In the genomic region with DNA sequence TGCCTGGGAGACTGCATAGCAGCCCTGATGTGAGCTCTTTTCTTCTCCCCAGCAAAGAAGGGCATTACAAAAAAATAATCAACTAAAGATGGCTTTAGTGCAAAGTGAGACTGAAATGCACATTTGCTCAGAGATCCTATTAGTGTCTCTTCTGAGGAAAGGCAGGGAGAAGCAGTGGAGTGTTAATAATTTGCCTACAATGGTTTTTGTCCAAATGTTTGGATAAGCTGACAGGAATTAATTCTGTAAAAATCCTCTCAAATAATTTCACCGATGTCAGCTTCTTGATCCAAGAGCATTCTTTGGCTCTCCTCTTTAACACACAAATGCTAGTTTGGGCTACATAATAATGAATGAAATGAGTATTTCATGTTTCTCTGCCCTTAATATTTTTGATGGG, we compare ENCODE assay signal across 27 mouse cellular contexts. TPM values are rescaled to one million over a fixed set of nuclear protein-coding genes. Genes with fewer than 3 reads are reported as not detected.
A peak's percentile ranks its signal among the peaks of the same experiment; 100 is the strongest.
DNase-seq lines count a peak whose midpoint lies in the region; ATAC-seq and TF ChIP-seq lines count a peak whose summit lies in the region.
"Had no signal": no experiment of that assay in that cellular context is flagged by ENCODE, and none has a peak within 500 bp of the region (broad histone marks: within the 10 kb centered on the region; RNA-seq: fewer than 3 reads in every experiment).

No protein-coding gene starts in this region.

- H3K9me3 ChIP-seq in forebrain, embryonic 14.5 days (replicated peaks; ENCODE audit: control insufficient read depth, low read length), result no peaks in the 10 kb centered on the region
- no peaks in the 10 kb centered on the region for H3K9me3 ChIP-seq in forebrain, postnatal 0 days (ENCODE audit: low read length)
- H3K9me3 ChIP-seq in midbrain, embryonic 15.5 days, result no peaks in the 10 kb centered on the region
- no peaks in the 10 kb centered on the region for H3K9me3 ChIP-seq in midbrain, embryonic 16.5 days (replicated peaks; ENCODE audit: control insufficient read depth, low read length, poor library complexity, severe bottlenecking)
- H3K9me3 ChIP-seq: heart, embryonic 10.5 days; heart, embryonic 15.5 days; hindbrain, embryonic 13.5 days; limb, embryonic 13.5 days; lung, embryonic 15.5 days; stomach, embryonic 15.5 days had no signal

- TF ChIP-seq CTCF in forebrain, postnatal 0 days (IDR thresholded peaks at IDR 0.05; ENCODE audit: low read depth), result no peak

- peak; percentile 18 for DNase-seq in embryo, embryonic 10.5 days (ENCODE audit: low spot score)
- no peak for DNase-seq in embryo, embryonic 11 days
- peak; percentile 50 for DNase-seq in forebrain, embryonic 14.5 days (ENCODE audit: low spot score)
- no peak for DNase-seq in forebrain, postnatal 0 days
- DNase-seq in retina, embryonic 14.5 days (ENCODE audit: low spot score), result peak; percentile 81
- no peak for DNase-seq in kidney, postnatal 14 days
- DNase-seq: adrenal gland, postnatal 25 days; cerebellum, postnatal 25 days; gastrocnemius, postnatal 25 days; heart, adult 11 months; kidney, adult 11 months; kidney, postnatal 36 days; right cerebral cortex, postnatal 25 days had no signal

- no peaks in the 10 kb centered on the region for H3K27me3 ChIP-seq in forebrain, embryonic 14.5 days (replicated peaks; ENCODE audit: control insufficient read depth, insufficient read depth, low read length)
- H3K27me3 ChIP-seq in forebrain, postnatal 0 days (ENCODE audit: insufficient read depth, low read length), result no peaks in the 10 kb centered on the region
- no peaks in the 10 kb centered on the region for H3K27me3 ChIP-seq in midbrain, embryonic 15.5 days (replicated peaks)
- H3K27me3 ChIP-seq in midbrain, embryonic 16.5 days (ENCODE audit: control insufficient read depth, insufficient read depth, low read depth, low read length), result no peaks in the 10 kb centered on the region
- H3K27me3 ChIP-seq: heart, embryonic 15.5 days; hindbrain, embryonic 13.5 days; limb, embryonic 13.5 days; lung, embryonic 15.5 days; stomach, embryonic 15.5 days had no signal

- WGBS in forebrain, embryonic 14.5 days, result 4% methylated on average over 1 of the region's 1 CpGs
- WGBS in forebrain, postnatal 0 days, result 12% methylated on average over 1 of the region's 1 CpGs
- WGBS in midbrain, embryonic 15.5 days, result 20% methylated on average over 1 of the region's 1 CpGs
- WGBS in midbrain, embryonic 16.5 days, result 15% methylated on average over 1 of the region's 1 CpGs

- H3K4me2 ChIP-seq in forebrain, embryonic 14.5 days (ENCODE audit: low read length), result no peak overlapping the region
- H3K4me2 ChIP-seq in forebrain, postnatal 0 days (ENCODE audit: low read depth), result no peak overlapping the region
- H3K4me2 ChIP-seq in midbrain, embryonic 15.5 days, result no peak overlapping the region
- H3K4me2 ChIP-seq in midbrain, embryonic 16.5 days (ENCODE audit: low read length), result no peak overlapping the region
- H3K4me2 ChIP-seq: heart, embryonic 15.5 days; hindbrain, embryonic 13.5 days; limb, embryonic 13.5 days; liver, embryonic 11.5 days; lung, embryonic 15.5 days; stomach, embryonic 15.5 days had no signal

- H3K4me1 ChIP-seq in forebrain, embryonic 14.5 days (ENCODE audit: control insufficient read depth, insufficient read depth, low read length), result peaks cover 4% of the 10 kb centered on the region
- H3K4me1 ChIP-seq in forebrain, postnatal 0 days (ENCODE audit: insufficient read depth), result no peaks in the 10 kb centered on the region
- peaks cover 5% of the 10 kb centered on the region for H3K4me1 ChIP-seq in midbrain, embryonic 15.5 days
- no peaks in the 10 kb centered on the region; the same call in none of the 2 replicates for H3K4me1 ChIP-seq in midbrain, embryonic 16.5 days (ENCODE audit: control insufficient read depth, insufficient read depth, low read length)
- H3K4me1 ChIP-seq: heart, embryonic 10.5 days; heart, embryonic 15.5 days; limb, embryonic 13.5 days; lung, embryonic 15.5 days; stomach, embryonic 15.5 days had no signal

- no peak overlapping the region for H3K27ac ChIP-seq in forebrain, embryonic 14.5 days (ENCODE audit: low read depth, low read length)
- H3K27ac ChIP-seq in forebrain, postnatal 0 days (ENCODE audit: low read depth, low read length), result no peak overlapping the region
- 0 out of 2 replicates have a peak overlapping the region, but pooled peaks have one; percentile 34 for H3K27ac ChIP-seq in midbrain, embryonic 15.5 days
- no peak overlapping the region for H3K27ac ChIP-seq in midbrain, embryonic 16.5 days (ENCODE audit: low read length)
- H3K27ac ChIP-seq: heart, embryonic 10.5 days; heart, embryonic 15.5 days; hindbrain, embryonic 13.5 days; layer of hippocampus, adult 2 months; limb, embryonic 13.5 days; lung, embryonic 15.5 days; stomach, embryonic 15.5 days had no signal

- no peak for ATAC-seq in forebrain, embryonic 14.5 days
- ATAC-seq in forebrain, postnatal 0 days, result no peak
- ATAC-seq in midbrain, embryonic 15.5 days (replicated peaks), result no peak
- no peak for ATAC-seq in midbrain, embryonic 16.5 days
- ATAC-seq: CD4-positive, CD25-positive, alpha-beta regulatory T cell, adult 4 months; inflammation-experienced regulatory T-cells, adult 6 months had no signal

- no peak overlapping the region for H3K4me3 ChIP-seq in forebrain, embryonic 14.5 days (ENCODE audit: low read depth, low read length)
- no peak overlapping the region for H3K4me3 ChIP-seq in forebrain, postnatal 0 days (ENCODE audit: low read depth, low read length)
- no peak overlapping the region for H3K4me3 ChIP-seq in midbrain, embryonic 15.5 days
- no peak overlapping the region for H3K4me3 ChIP-seq in midbrain, embryonic 16.5 days (ENCODE audit: low read depth, low read length)
- H3K4me3 ChIP-seq: heart, embryonic 10.5 days; heart, embryonic 15.5 days; hindbrain, embryonic 13.5 days; layer of hippocampus, adult 2 months; limb, embryonic 13.5 days; lung, embryonic 15.5 days; stomach, embryonic 15.5 days had no signal

- no peaks in the 10 kb centered on the region for H3K36me3 ChIP-seq in forebrain, embryonic 14.5 days (ENCODE audit: control insufficient read depth, insufficient read depth, low read length)
- H3K36me3 ChIP-seq in forebrain, postnatal 0 days (ENCODE audit: insufficient read depth), result no peaks in the 10 kb centered on the region
- no peaks in the 10 kb centered on the region for H3K36me3 ChIP-seq in midbrain, embryonic 15.5 days (replicated peaks)
- no peaks in the 10 kb centered on the region for H3K36me3 ChIP-seq in midbrain, embryonic 16.5 days (ENCODE audit: control insufficient read depth, insufficient read depth, low read length)
- H3K36me3 ChIP-seq: heart, embryonic 10.5 days; heart, embryonic 15.5 days; hindbrain, embryonic 13.5 days; limb, embryonic 13.5 days; lung, embryonic 15.5 days; stomach, embryonic 15.5 days had no signal

- no peak overlapping the region for H3K9ac ChIP-seq in forebrain, embryonic 14.5 days (ENCODE audit: low read length)
- H3K9ac ChIP-seq in forebrain, postnatal 0 days, result no peak overlapping the region
- no peak overlapping the region for H3K9ac ChIP-seq in midbrain, embryonic 15.5 days
- H3K9ac ChIP-seq in midbrain, embryonic 16.5 days (ENCODE audit: low read depth, low read length), result no peak overlapping the region
- H3K9ac ChIP-seq: heart, embryonic 15.5 days; hindbrain, embryonic 13.5 days; limb, embryonic 13.5 days; lung, embryonic 15.5 days; stomach, embryonic 15.5 days had no signal

RNA-seq across cellular contexts. Expression of gene Cntn1, which starts 34.9 kb away (rescaled TPM):
- polyA plus RNA-seq in forebrain, embryonic 14.5 days (2014; fragmentation: Nextera tagmentation; extraction: Ambion mirVana), result 23.4 and 32.5 TPM in 2 replicates
- 187 and 192 TPM in 2 replicates for total RNA-seq in forebrain, postnatal 0 days (2014; rRNA removed)
- polyA plus RNA-seq in forebrain, postnatal 0 days (2015; fragmentation: Nextera tagmentation; extraction: Ambion mirVana), result 83.8 and 112 TPM in 2 replicates
- polyA plus RNA-seq in midbrain, embryonic 15.5 days (2015; fragmentation: Nextera tagmentation; extraction: Ambion mirVana), result 49.5 and 55.7 TPM in 2 replicates
- polyA plus RNA-seq in midbrain, embryonic 16.5 days (2015; fragmentation: Nextera tagmentation; extraction: Ambion mirVana), result 65.7 and 88.4 TPM in 2 replicates
- total RNA-seq: megakaryocyte progenitor cell, adult 5-6 weeks; monocyte, adult 5-6 weeks had no signal
- polyA plus RNA-seq: CD4-positive, CD25-positive, alpha-beta regulatory T cell, adult 4 months had no signal

Comparison
In these comparisons a context has a peak if more than half of its experiments do, and no peak if none do; other contexts are left out.
1. DNase-seq: peak in embryo, embryonic 10.5 days (single experiment), forebrain, embryonic 14.5 days (single experiment) and retina, embryonic 14.5 days (single experiment); none in embryo, embryonic 11 days (single experiment), forebrain, postnatal 0 days (single experiment) and kidney, postnatal 14 days (single experiment).